Mouse (Mus musculus): Measurements from ENCODE around the gene Tspan5. TPM values are rescaled to one million over a fixed set of nuclear protein-coding genes. Genes with fewer than 3 reads are reported as not detected.
A peak's percentile ranks its signal among the peaks of the same experiment; 100 is the strongest.

Tspan5 gene
- polyA plus RNA-seq, 1 experiment from 2014 or later: 97.0 TPM

DNA sequence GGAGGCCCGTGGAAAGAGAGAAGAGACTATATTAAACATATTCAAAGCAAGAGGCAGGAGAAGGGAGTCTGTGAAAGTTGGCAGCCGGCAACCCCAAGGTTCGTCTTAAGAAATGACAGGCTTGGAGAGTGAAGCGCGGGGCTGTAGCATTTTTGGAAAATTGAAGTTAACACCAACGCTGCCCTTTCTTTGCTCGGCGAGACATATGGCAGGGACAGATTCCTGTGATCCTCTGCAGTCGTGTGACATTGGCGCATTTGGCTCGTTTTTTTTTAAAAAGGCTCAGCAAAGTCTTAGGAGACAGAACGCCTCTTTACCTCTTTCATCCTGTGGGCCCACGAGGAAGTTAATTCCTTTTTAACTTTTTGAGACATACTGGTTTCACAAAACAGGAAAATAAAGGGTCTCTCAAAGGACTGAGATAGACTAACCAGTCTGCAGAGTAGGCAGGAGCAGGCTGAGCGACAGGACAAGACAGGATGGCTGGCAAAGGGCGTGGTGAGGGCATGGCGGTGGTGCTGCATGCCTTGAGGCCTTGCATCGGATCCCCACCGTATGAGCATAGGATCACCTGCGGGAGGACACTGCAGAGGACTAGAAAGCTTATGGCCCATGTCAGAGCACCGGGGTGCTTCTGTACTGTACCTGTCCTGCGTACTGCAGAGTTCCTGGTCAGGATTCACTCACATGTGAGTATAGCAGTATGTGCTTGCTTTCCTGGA lies 60.9 kb downstream of the Tspan5 start:
- no peaks in the 10 kb centered on the region for H3K36me3 ChIP-seq
- peak overlapping the region; percentile 92 for H3K27ac ChIP-seq
- no peaks in the 10 kb centered on the region for H3K9me3 ChIP-seq
- H3K4me1 ChIP-seq (replicated peaks): peaks cover 58% of the 10 kb centered on the region
- no peaks in the 10 kb centered on the region for H3K27me3 ChIP-seq
- 76% methylated on average over 21 of the region's 21 CpGs for WGBS
- H3K9ac ChIP-seq: peak overlapping the region; percentile 49; the same call in 1 of the 2 replicates
- H3K4me2 ChIP-seq: no peak overlapping the region
- H3K4me3 ChIP-seq: no peak overlapping the region
- no peak; the same call in 1 of the 2 replicates for ATAC-seq (ENCODE audit: low FRiP score)

DNA sequence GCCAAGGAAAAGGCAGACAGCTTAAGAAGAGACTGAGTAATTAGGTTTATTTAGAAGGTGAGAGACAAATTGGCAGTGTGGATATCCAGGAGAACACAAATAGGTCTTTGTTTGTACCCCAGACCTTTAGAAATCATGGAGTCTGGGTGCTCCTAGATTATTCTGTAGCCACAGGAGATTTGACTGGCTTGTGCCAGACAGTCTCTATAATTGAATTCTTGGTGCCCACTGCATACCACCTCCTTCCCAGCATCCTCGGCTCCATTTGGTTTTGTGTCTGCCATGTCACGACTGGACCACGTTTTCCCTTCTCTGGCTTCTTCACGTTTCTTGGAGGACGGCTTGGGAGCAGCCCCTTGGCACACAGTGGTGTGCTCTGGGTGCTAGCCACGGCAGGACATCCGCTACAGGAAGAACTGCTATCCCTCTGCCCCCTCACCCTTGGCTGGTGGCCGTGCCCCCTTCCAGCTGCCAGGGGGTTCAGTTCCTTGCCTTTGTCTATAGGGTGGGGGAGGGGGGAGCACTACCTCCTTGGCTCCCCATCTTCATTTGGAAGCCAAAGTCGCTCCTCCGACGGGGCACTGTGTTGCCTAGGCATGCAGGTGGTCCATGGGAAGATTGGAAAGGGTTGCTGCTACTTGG lies 61.6 kb downstream of the Tspan5 start:
- Histone ChIP-seq H3K36me3 (no peaks in the 10 kb centered on the region), H3K4me2 (no peak overlapping the region), H3K4me3 (no peak overlapping the region), H3K4me1 (replicated peaks) (peaks cover 58% of the 10 kb centered on the region), H3K27me3 (no peaks in the 10 kb centered on the region), H3K9me3 (no peaks in the 10 kb centered on the region), H3K27ac (peak overlapping the region; percentile 92; the same call in 1 of the 2 replicates), H3K9ac (0 out of 2 replicates have a peak overlapping the region, but pooled peaks have one; percentile 49)
- ATAC-seq (ENCODE audit: low FRiP score): 0 out of 2 replicates have a peak, but pooled peaks have one; percentile 14
- 78% methylated on average over 11 of the region's 11 CpGs for WGBS

- Histone ChIP-seq H3K4me2 (no peak overlapping the region), H3K27ac (peak overlapping the region; percentile 92; the same call in 1 of the 2 replicates), H3K9ac (no peak overlapping the region), H3K4me1 (replicated peaks) (peaks cover 59% of the 10 kb centered on the region), H3K4me3 (no peak overlapping the region), H3K36me3 (no peaks in the 10 kb centered on the region), H3K27me3 (no peaks in the 10 kb centered on the region), H3K9me3 (no peaks in the 10 kb centered on the region)
- WGBS: 72% methylated on average over 11 of the region's 11 CpGs
- ATAC-seq (ENCODE audit: low FRiP score): no peak
Observed at GRCm38 (mm10) chr3:138804104-138805048, 62.4 kb downstream of the Tspan5 start.

DNA sequence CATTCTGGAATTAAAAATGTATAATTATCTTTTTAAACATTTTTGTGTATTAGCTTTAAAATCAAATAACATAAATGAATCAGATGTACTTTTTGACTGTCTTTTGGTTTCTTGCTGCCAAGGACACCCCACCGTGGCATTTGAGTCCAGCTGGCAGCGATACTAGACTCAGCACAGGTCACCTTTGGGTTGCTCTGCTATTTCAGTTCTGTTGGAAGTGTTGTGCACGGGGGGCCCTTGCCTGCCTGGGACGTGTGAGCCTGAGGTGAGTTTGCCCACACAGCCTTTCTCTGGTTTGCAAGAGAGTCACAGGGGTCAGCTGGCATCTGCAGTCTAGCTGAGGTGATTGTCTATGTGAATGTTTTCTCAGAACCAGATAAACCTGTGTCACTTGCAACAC lies 65.8 kb downstream of the Tspan5 start:
- Histone ChIP-seq H3K9ac (no peak overlapping the region), H3K27me3 (no peaks in the 10 kb centered on the region), H3K36me3 (no peaks in the 10 kb centered on the region), H3K4me3 (no peak overlapping the region), H3K4me2 (no peak overlapping the region), H3K9me3 (no peaks in the 10 kb centered on the region), H3K4me1 (replicated peaks) (peaks cover 53% of the 10 kb centered on the region), H3K27ac (no peak overlapping the region)
- WGBS: 91% methylated on average over 4 of the region's 4 CpGs
- no peak for ATAC-seq (ENCODE audit: low FRiP score)

DNA sequence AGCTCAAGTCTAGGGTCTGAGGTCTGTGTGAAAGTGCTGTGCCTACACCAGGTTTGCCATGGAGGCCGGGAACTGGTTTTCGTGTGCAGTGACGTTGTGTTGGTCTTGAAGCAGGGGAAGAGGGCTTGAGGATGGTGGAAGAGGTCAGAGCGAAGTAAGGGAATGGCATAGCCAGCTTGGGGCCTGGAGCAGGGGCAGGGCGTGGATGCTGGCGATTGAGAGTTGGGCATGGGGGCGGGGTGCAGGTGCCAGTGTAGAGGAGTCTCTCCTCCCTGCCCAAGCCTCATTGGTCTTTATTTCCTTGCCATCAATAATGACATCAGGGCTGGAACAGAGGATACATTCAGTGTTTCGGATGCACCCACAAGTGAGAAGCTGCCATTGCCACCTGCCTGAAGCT lies 67.5 kb downstream of the Tspan5 start:
- Histone ChIP-seq H3K4me1 (replicated peaks) (peaks cover 55% of the 10 kb centered on the region), H3K27me3 (no peaks in the 10 kb centered on the region), H3K36me3 (no peaks in the 10 kb centered on the region), H3K27ac (no peak overlapping the region), H3K9ac (no peak overlapping the region), H3K4me2 (no peak overlapping the region), H3K4me3 (no peak overlapping the region), H3K9me3 (no peaks in the 10 kb centered on the region)
- 88% methylated on average over 8 of the region's 8 CpGs for WGBS
- no peak for ATAC-seq (ENCODE audit: low FRiP score)

GRCm38 (mm10) chr3:138812565-138812964 lies 70.6 kb downstream of the Tspan5 start:
- Histone ChIP-seq H3K9me3 (no peaks in the 10 kb centered on the region), H3K9ac (no peak overlapping the region), H3K4me3 (no peak overlapping the region), H3K4me1 (replicated peaks) (peaks cover 55% of the 10 kb centered on the region), H3K36me3 (no peaks in the 10 kb centered on the region), H3K4me2 (no peak overlapping the region), H3K27ac (no peak overlapping the region), H3K27me3 (no peaks in the 10 kb centered on the region)
- ATAC-seq (ENCODE audit: low FRiP score): no peak
- WGBS: 36% methylated on average over 3 of the region's 3 CpGs

DNA sequence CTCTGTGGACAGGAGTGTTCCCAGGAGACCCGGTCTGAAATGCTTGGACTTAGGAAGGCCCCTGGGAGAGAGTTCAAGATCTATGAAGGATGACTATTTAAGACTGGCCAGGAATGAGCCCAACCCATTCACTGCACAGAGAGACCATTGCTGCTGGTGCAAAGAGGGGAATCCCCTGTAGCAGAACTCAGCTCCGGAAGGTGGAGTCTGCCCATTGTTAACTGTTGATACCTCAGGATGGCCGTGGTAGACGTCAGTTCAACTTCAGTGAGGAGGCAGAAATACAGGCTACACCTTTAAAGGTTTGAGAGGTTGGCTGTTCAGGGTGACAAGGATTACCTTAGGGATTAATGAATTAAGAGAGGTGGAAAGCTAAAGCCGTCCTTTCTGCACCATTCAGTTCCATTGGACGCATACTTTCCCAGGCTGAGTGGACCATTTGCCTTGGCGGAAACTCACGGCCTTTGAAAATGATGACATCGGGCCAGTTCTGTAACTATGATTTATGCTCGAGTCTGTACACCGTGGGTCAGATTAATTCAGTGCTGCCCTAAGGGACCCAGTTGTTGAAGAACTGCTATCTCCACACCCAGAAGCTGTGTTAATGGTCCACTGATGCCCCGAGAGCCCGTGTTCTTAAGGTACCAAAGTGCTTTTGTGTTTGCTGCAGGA lies 71.3 kb downstream of the Tspan5 start:
- Histone ChIP-seq H3K27ac (no peak overlapping the region), H3K9me3 (no peaks in the 10 kb centered on the region), H3K27me3 (no peaks in the 10 kb centered on the region), H3K36me3 (no peaks in the 10 kb centered on the region), H3K4me1 (replicated peaks) (peaks cover 55% of the 10 kb centered on the region), H3K4me3 (no peak overlapping the region), H3K4me2 (no peak overlapping the region), H3K9ac (no peak overlapping the region)
- ATAC-seq (ENCODE audit: low FRiP score): no peak
- WGBS: 74% methylated on average over 13 of the region's 13 CpGs

- Histone ChIP-seq H3K9me3 (no peaks in the 10 kb centered on the region), H3K4me1 (replicated peaks) (peaks cover 52% of the 10 kb centered on the region), H3K4me3 (no peak overlapping the region), H3K9ac (no peak overlapping the region), H3K36me3 (no peaks in the 10 kb centered on the region), H3K27ac (no peak overlapping the region), H3K4me2 (no peak overlapping the region), H3K27me3 (no peaks in the 10 kb centered on the region)
- ATAC-seq (ENCODE audit: low FRiP score): no peak
- 48% methylated on average over 5 of the region's 5 CpGs for WGBS
Observed at GRCm38 (mm10) chr3:138814457-138814856, 72.5 kb downstream of the Tspan5 start.

- H3K9ac ChIP-seq: no peak overlapping the region
- no peak overlapping the region for H3K4me2 ChIP-seq
- H3K4me3 ChIP-seq: no peak overlapping the region
- WGBS: 88% methylated on average over 7 of the region's 7 CpGs
- no peak overlapping the region for H3K27ac ChIP-seq
- no peaks in the 10 kb centered on the region for H3K9me3 ChIP-seq
- no peaks in the 10 kb centered on the region for H3K27me3 ChIP-seq
- no peaks in the 10 kb centered on the region for H3K36me3 ChIP-seq
- no peak for ATAC-seq (ENCODE audit: low FRiP score)
- H3K4me1 ChIP-seq (replicated peaks): peaks cover 53% of the 10 kb centered on the region
Observed at GRCm38 (mm10) chr3:138815127-138815837, 73.3 kb downstream of the Tspan5 start.

- 46% methylated on average over 5 of the region's 5 CpGs for WGBS
- ATAC-seq (ENCODE audit: low FRiP score): no peak
Observed at GRCm38 (mm10) chr3:138816888-138817656, 75.1 kb downstream of the Tspan5 start.

GRCm38 (mm10) chr3:138819862-138820261 lies 77.9 kb downstream of the Tspan5 start:
- H3K4me1 ChIP-seq (replicated peaks): peaks cover 55% of the 10 kb centered on the region

More at GRCm38 (mm10) chr3:138816888-138817656, 75.1 kb downstream of the Tspan5 start:
- H3K9me3 ChIP-seq: no peaks in the 10 kb centered on the region
- H3K4me2 ChIP-seq: no peak overlapping the region
- no peak overlapping the region for H3K27ac ChIP-seq
- peaks cover 55% of the 10 kb centered on the region for H3K4me1 ChIP-seq (replicated peaks)
- H3K27me3 ChIP-seq: no peaks in the 10 kb centered on the region
- H3K36me3 ChIP-seq: no peaks in the 10 kb centered on the region
- H3K9ac ChIP-seq: no peak overlapping the region
- H3K4me3 ChIP-seq: no peak overlapping the region

More at GRCm38 (mm10) chr3:138819862-138820261, 77.9 kb downstream of the Tspan5 start:
- no peak for ATAC-seq (ENCODE audit: low FRiP score)
- no peaks in the 10 kb centered on the region for H3K9me3 ChIP-seq
- no peak overlapping the region for H3K4me2 ChIP-seq
- no peaks in the 10 kb centered on the region for H3K27me3 ChIP-seq
- H3K4me3 ChIP-seq: no peak overlapping the region
- no peaks in the 10 kb centered on the region for H3K36me3 ChIP-seq
- H3K9ac ChIP-seq: no peak overlapping the region
- 81% methylated on average over 6 of the region's 6 CpGs for WGBS
- H3K27ac ChIP-seq: no peak overlapping the region

Measured in hindbrain, embryonic 13.5 days (tissue).